Mouse (Mus musculus) lung, postnatal 4 days (tissue): ENCODE measurements around the gene Gm28230.

Experiments
- DNase-seq, 2 experiments: peaks; one replicate each; pipeline ENCODE4 v3.0.0; 2021

The Gm28230 gene

GRCm38 (mm10) chr2:74726551-74726950 is at the start of gene Gm28230:
Gm28230 (plus strand) TSS chr2:74726728.
- DNase-seq: no peak

GRCm38 (mm10) chr2:74677106-74677505 is 49.4 kb upstream of the Gm28230 start:
- no peak for DNase-seq

GRCm38 (mm10) chr2:74678891-74679595 is 47.5 kb upstream of the Gm28230 start, which contains the start of gene Hoxd11:
Hoxd11 (plus strand) TSS chr2:74679557.
- no peak for DNase-seq

GRCm38 (mm10) chr2:74679596-74679971 is 46.9 kb upstream of the Gm28230 start:
- no peak for DNase-seq

GRCm38 (mm10) chr2:74679980-74680379 is 46.5 kb upstream of the Gm28230 start:
- DNase-seq: no peak

GRCm38 (mm10) chr2:74680561-74681398 is 45.7 kb upstream of the Gm28230 start:
- DNase-seq: no peak

GRCm38 (mm10) chr2:74681594-74682531 is 44.7 kb upstream of the Gm28230 start:
- no peak for DNase-seq

- peak in 1 of 2 experiments; percentile 22 for DNase-seq
Observed at GRCm38 (mm10) chr2:74682796-74683195, 43.7 kb upstream of the Gm28230 start.

GRCm38 (mm10) chr2:74683471-74683951 is 43.0 kb upstream of the Gm28230 start:
- no peak for DNase-seq

GRCm38 (mm10) chr2:74684106-74684505 is 42.4 kb upstream of the Gm28230 start:
- DNase-seq: no peak

- no peak for DNase-seq
Observed at GRCm38 (mm10) chr2:74685059-74685603, 41.4 kb upstream of the Gm28230 start.

- DNase-seq: peak; percentile 54 to 67
Observed at GRCm38 (mm10) chr2:74686301-74686987, 40.1 kb upstream of the Gm28230 start.

- no peak for DNase-seq
Observed at GRCm38 (mm10) chr2:74686988-74687697, 39.4 kb upstream of the Gm28230 start.

GRCm38 (mm10) chr2:74687698-74688555 is 38.6 kb upstream of the Gm28230 start:
- DNase-seq: no peak

- DNase-seq: no peak
Observed at GRCm38 (mm10) chr2:74688795-74689573, 37.5 kb upstream of the Gm28230 start.

GRCm38 (mm10) chr2:74689574-74690337 is 36.8 kb upstream of the Gm28230 start:
- DNase-seq: peak in 1 of 2 experiments; percentile 25

- no peak for DNase-seq
Observed at GRCm38 (mm10) chr2:74690338-74690716, 36.2 kb upstream of the Gm28230 start.
